Mouse (Mus musculus) midbrain, embryonic 16.5 days (tissue): Measurements from ENCODE around the gene Trim63. TPM values are rescaled to one million over a fixed set of nuclear protein-coding genes. Genes with fewer than 3 reads are reported as not detected.
"Not testable (repeated sequence)": the region's sequence is repeated elsewhere in the genome, so short reads cannot be mapped to it uniquely, and the experiment has no call there.

ENCODE experiments used
- ATAC-seq: fragments of 200-750 bp; cut with Nextera tagmentation; 2 replicates; pipeline ENCODE4 v1.8.0; 2017; ENCODE audit warnings: moderate TSS enrichment
- H3K27ac ChIP-seq: fragments of 300-500 bp; sonication (generic); 2 replicates; pipeline ENCODE4 v1.5.1; 2014; ENCODE audit warnings: mild to moderate bottlenecking, low read length, mixed read lengths
- H3K27me3 ChIP-seq: fragments of 300-500 bp; sonication (generic); 2 replicates; pipeline ENCODE4 v1.6.1; 2014; ENCODE audit warnings: low read depth, low read length, mixed read lengths; ENCODE audit not compliant: control insufficient read depth, insufficient read depth
- H3K36me3 ChIP-seq: fragments of 300-500 bp; sonication (generic); 2 replicates; pipeline ENCODE4 v1.6.1; 2014; ENCODE audit warnings: mild to moderate bottlenecking, low read length, moderate library complexity, mixed read lengths; ENCODE audit not compliant: control insufficient read depth, insufficient read depth
- H3K4me1 ChIP-seq: fragments of 300-500 bp; sonication (generic); 2 replicates; pipeline ENCODE4 v1.6.1; 2014; ENCODE audit warnings: mild to moderate bottlenecking, low read length, mixed read lengths; ENCODE audit not compliant: control insufficient read depth, insufficient read depth
- H3K4me2 ChIP-seq: fragments of 300-500 bp; sonication (generic); 2 replicates; pipeline ENCODE4 v1.6.1; 2014; ENCODE audit warnings: mild to moderate bottlenecking, low read length, mixed read lengths
- H3K4me3 ChIP-seq: fragments of 300-500 bp; sonication (generic); 2 replicates; pipeline ENCODE4 v1.5.1; 2014; ENCODE audit warnings: low read depth, mild to moderate bottlenecking, low read length, moderate library complexity, mixed read lengths
- H3K9ac ChIP-seq: fragments of 300-500 bp; sonication (generic); 2 replicates; pipeline ENCODE4 v1.6.1; 2014; ENCODE audit warnings: low read depth, low read length, mixed read lengths
- H3K9me3 ChIP-seq: fragments of 300-500 bp; sonication (generic); replicated peaks from 2 replicates; pipeline ENCODE4 v1.6.1; 2014; ENCODE audit warnings: mild to moderate bottlenecking, low read length, mixed read lengths; ENCODE audit not compliant: control insufficient read depth, poor library complexity, severe bottlenecking
- WGBS: fragments of 180-500 bp; shearing (Covaris S2); extraction: QIAGEN DNeasy Blood & Tissue Kit; methylation state at CpG from one replicate; pipeline ENCODE4 v1.1.7; 2014; 5-methylcytosine and 5-hydroxymethylcytosine counted together
- polyA plus RNA-seq: library from polyadenylated mRNA; unstranded; fragments of >200 nt; fragmentation: Nextera tagmentation; extraction: Ambion mirVana; gene quantifications from 2 replicates; pipeline ENCODE4 v1.2.1, GENCODE M21; 2015

The Trim63 gene
- polyA plus RNA-seq, 1 experiment from 2014 or later, result 0.62 TPM

DNA sequence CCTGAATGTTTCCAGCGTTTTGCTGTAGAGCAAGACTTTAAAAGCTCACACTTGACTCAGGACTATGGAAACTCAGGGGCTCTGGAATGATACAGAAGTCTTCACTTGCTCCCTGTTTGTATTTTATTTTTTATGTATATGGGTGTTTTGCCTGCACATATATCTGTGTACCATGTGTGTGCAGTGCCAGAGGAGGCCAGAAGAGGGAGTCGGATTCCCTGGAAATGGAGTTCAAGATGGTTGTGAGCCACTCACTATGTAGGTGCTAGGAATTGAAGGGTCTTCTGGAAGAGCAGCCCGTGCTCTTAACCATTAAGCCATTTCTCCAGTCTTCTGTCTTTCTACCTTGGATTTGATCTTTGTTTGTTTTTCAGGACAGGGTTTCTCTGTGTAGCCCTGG lies 6.6 kb downstream of the Trim63 start:
- no peak overlapping the region for H3K4me2 ChIP-seq
- WGBS, result 60% methylated on average over 3 of the region's 3 CpGs

DNA sequence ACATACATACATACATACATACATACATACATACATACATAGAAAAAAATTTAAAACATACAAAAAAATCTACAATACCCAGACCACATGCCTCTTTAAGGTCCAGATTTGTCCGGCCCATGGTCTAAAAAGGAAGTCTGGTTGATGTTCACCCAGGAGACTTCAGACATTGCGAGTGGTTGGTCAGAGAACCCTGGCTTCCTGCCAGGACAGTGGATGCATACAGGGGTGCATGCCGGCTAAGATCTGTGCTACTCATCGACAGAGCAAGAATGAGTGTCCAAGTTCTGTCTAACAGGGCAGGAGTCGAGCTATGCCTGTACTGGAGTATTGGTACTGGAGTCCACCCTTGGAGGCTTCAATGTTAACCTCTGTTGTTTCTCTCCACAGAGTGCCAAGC lies 9.7 kb downstream of the Trim63 start:
- Histone ChIP-seq H3K4me2 (no peak overlapping the region), H3K4me1 (no peaks in the 10 kb centered on the region), H3K4me3 (no peak overlapping the region), H3K9ac (no peak overlapping the region), H3K36me3 (no peaks in the 10 kb centered on the region), H3K27me3 (no peaks in the 10 kb centered on the region), H3K9me3 (no peaks in the 10 kb centered on the region), H3K27ac (no peak overlapping the region)
- no peak for ATAC-seq
- WGBS, result 81% methylated on average over 5 of the region's 5 CpGs

More for the DNA sequence above, 6.6 kb downstream of the Trim63 start:
- no peak overlapping the region for H3K9ac ChIP-seq
- no peaks in the 10 kb centered on the region for H3K36me3 ChIP-seq
- H3K4me1 ChIP-seq, result no peaks in the 10 kb centered on the region
- no peak overlapping the region for H3K4me3 ChIP-seq
- no peaks in the 10 kb centered on the region for H3K27me3 ChIP-seq
- ATAC-seq, result no peak
- H3K27ac ChIP-seq, result no peak overlapping the region
- no peaks in the 10 kb centered on the region for H3K9me3 ChIP-seq

DNA sequence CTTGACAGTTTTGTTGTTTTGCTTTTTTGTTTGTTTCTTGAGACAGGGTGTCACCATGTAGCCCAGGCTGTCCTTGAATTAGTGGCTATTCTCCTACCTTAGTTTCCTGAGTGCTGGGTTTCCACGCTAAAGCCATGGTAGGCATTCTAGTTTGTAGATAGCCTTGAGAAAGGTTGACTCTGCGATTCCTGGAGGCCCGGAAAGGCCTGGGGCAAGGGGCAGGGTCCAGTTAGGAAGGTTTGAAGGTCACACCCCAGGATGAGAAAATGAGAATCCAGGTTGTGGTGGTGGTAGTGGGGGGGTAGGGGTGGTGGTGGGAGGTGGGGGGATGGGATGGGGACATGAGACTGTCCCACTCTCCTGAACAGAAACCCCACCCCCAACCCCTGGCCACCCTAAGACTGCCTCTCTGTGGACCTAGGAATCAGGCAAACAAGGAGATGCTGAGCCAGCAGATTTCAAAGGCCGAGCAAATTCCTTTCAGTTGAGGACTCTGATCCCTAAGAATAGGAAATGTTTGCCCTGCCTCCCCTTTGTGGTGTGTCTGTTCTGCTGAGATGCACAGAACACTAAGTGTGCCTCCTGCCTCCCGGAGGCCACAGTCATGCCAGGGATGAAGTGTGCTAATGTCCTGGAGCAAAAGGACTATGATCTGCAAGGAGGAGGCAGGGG lies 12.1 kb downstream of the Trim63 start:
- Histone ChIP-seq H3K4me1 (no peaks in the 10 kb centered on the region), H3K9ac (no peak overlapping the region), H3K27ac (no peak overlapping the region), H3K9me3 (no peaks in the 10 kb centered on the region), H3K27me3 (no peaks in the 10 kb centered on the region), H3K4me2 (no peak overlapping the region), H3K36me3 (no peaks in the 10 kb centered on the region), H3K4me3 (no peak overlapping the region)
- ATAC-seq, result no peak
- WGBS, result 52% methylated on average over 5 of the region's 5 CpGs

GRCm38 (mm10) chr4:134328151-134328550 lies 13.2 kb downstream of the Trim63 start:
- no peaks in the 10 kb centered on the region for H3K27me3 ChIP-seq
- H3K4me3 ChIP-seq, result no peak overlapping the region
- no peak overlapping the region for H3K27ac ChIP-seq
- H3K36me3 ChIP-seq, result no peaks in the 10 kb centered on the region
- no peaks in the 10 kb centered on the region for H3K9me3 ChIP-seq
- no peak overlapping the region for H3K4me2 ChIP-seq
- no peaks in the 10 kb centered on the region for H3K4me1 ChIP-seq
- no peak for ATAC-seq
- H3K9ac ChIP-seq, result no peak overlapping the region
- 65% methylated on average over 8 of the region's 8 CpGs for WGBS

- no peaks in the 10 kb centered on the region for H3K9me3 ChIP-seq
- H3K27ac ChIP-seq, result no peak overlapping the region
- H3K4me1 ChIP-seq, result no peaks in the 10 kb centered on the region
- H3K4me3 ChIP-seq, result no peak overlapping the region
- no peak overlapping the region for H3K4me2 ChIP-seq
- no peak overlapping the region for H3K9ac ChIP-seq
- ATAC-seq, result no peak
- no peaks in the 10 kb centered on the region for H3K36me3 ChIP-seq
- 87% methylated on average over 8 of the region's 8 CpGs for WGBS
- H3K27me3 ChIP-seq, result no peaks in the 10 kb centered on the region
Observed at GRCm38 (mm10) chr4:134328832-134329231, 13.9 kb downstream of the Trim63 start.

GRCm38 (mm10) chr4:134330281-134330680 lies 15.4 kb downstream of the Trim63 start:
- Histone ChIP-seq H3K4me1 (no peaks in the 10 kb centered on the region), H3K4me2 (no peak overlapping the region), H3K9me3 (no peaks in the 10 kb centered on the region), H3K27ac (no peak overlapping the region), H3K27me3 (no peaks in the 10 kb centered on the region), H3K9ac (no peak overlapping the region), H3K36me3 (no peaks in the 10 kb centered on the region), H3K4me3 (no peak overlapping the region)
- no peak for ATAC-seq
- WGBS, result 72% methylated on average over 5 of the region's 5 CpGs

GRCm38 (mm10) chr4:134341231-134341630 lies 26.3 kb downstream of the Trim63 start:
- H3K36me3 ChIP-seq, H3K4me1 ChIP-seq, H3K9ac ChIP-seq, H3K9me3 ChIP-seq, H3K4me2 ChIP-seq, H3K27ac ChIP-seq, H3K4me3 ChIP-seq, ATAC-seq: not testable (repeated sequence)
- 68% methylated on average over 6 of the region's 6 CpGs for WGBS
- H3K27me3 ChIP-seq, result peaks cover 41% of the 10 kb centered on the region

DNA sequence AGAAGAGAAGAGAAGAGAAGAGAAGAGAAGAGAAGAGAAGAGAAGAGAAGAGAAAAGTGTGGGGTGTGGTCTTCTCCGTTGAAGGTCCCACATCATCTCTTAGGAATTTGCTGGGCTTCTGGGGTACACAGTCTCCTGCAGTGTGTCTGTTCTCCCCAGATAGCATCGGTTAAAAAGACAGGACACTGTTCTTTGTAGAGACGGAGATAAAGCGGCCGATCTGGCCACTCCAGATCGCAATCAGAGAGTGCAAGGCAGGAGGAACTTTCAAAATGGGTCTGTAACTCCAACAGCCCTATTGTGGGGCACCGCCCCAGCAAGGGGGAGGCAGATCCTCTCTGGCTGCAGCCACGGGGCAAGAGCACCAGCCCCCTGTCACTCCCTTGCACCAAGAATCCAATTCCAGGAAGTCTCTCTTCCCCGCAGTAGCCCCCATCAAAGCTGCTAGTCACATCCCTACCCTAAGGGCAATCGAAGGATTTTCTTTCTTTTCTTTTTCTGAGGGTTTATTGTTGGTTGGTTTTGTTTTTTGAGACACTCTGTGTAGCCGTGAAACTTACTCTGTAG lies 27.4 kb downstream of the Trim63 start:
- Histone ChIP-seq H3K4me1 (peaks cover 4% of the 10 kb centered on the region; the same call in 1 of the 2 replicates), H3K27me3 (peaks cover 42% of the 10 kb centered on the region), H3K27ac (no peak overlapping the region), H3K36me3 (no peaks in the 10 kb centered on the region), H3K9ac (no peak overlapping the region), H3K4me2 (no peak overlapping the region), H3K9me3 (no peaks in the 10 kb centered on the region), H3K4me3 (no peak overlapping the region)
- WGBS, result 38% methylated on average over 11 of the region's 11 CpGs
- no peak for ATAC-seq

- Histone ChIP-seq H3K27me3 (peaks cover 42% of the 10 kb centered on the region), H3K4me1 (peaks cover 4% of the 10 kb centered on the region; the same call in 1 of the 2 replicates), H3K4me2 (peak within 1 kb of the TSS; percentile 44), H3K4me3 (peak within 1 kb of the TSS; percentile 22), H3K27ac (no peak within 1 kb of the TSS), H3K36me3 (no peaks in the 10 kb centered on the region), H3K9me3 (no peaks in the 10 kb centered on the region), H3K9ac (no peak within 1 kb of the TSS)
- WGBS, result 3% methylated on average over 58 of the region's 61 CpGs
- ATAC-seq, result no peak
Observed at GRCm38 (mm10) chr4:134343071-134344031, 28.4 kb downstream of the Trim63 start, which contains the start of gene Slc30a2. Gene Slc30a2, plus strand, starts transcription at chr4:134343181.
